Mouse (Mus musculus): Measurements from ENCODE around the gene Fam89b. TPM values are rescaled to one million over a fixed set of nuclear protein-coding genes. Genes with fewer than 3 reads are reported as not detected.

The Fam89b gene
- polyA plus RNA-seq, 1 experiment from 2014 or later = 85.8 TPM

DNA sequence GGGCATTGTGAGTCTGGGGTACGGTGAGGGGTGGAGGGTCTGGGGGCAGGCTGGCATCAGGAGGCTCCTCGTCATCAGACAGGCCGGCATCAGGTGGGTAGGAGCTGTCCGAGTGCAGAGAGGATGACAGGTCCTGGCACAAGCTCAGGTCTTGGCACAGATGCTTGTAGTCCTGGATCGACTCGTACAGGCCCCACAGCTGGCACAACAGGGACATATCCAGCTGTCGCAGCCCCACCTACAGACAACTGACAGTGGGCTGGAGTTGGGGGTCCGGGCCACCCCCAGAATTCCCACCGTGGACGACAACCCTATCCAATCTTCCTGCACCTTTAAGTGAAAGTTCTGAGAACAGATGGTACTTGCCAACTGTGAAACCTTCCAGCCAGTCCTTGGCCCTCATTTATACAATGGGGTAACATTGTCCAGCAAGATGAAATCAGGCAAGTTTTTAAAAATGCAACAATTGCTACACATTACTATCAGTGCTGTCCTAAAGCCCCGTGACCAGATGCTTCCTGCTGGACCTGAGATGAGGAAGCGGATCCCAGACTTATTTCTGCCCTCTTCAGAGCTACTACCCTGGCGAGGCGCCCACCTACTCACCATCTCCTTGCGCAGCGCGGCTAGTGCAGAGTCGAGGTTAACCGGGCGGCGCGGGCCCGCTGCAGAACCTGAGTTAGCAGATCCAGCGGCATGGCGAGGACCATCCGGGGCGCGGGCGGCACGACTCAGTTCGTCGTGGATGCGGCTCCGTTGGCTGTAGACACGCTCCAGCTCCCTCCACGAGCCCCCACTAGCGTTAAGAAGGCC lies 616 bp downstream of the Fam89b start:
- Histone ChIP-seq H3K9me3 (ENCODE audit: control insufficient read depth, low read length) (no peaks in the 10 kb centered on the region), H3K27me3 (replicated peaks; ENCODE audit: control insufficient read depth, insufficient read depth, low read length) (no peaks in the 10 kb centered on the region), H3K4me2 (ENCODE audit: low read length) (peak overlapping the region; percentile 98), H3K36me3 (ENCODE audit: control insufficient read depth, insufficient read depth, low read length) (peaks cover 10% of the 10 kb centered on the region), H3K4me3 (ENCODE audit: low read depth, low read length) (peak overlapping the region; percentile 92), H3K27ac (ENCODE audit: low read depth) (peak overlapping the region; percentile 90), H3K9ac (ENCODE audit: low read length) (peak overlapping the region; percentile 99), H3K4me1 (replicated peaks; ENCODE audit: control insufficient read depth, insufficient read depth, low read length) (peaks cover 57% of the 10 kb centered on the region)
- peak; percentile 81 for DNase-seq (ENCODE audit: low spot score)
- WGBS = 9% methylated on average over 37 of the region's 37 CpGs
- peak; percentile 13 for ATAC-seq (replicated peaks; ENCODE audit: low FRiP score, low TSS enrichment, low read depth)

DNA sequence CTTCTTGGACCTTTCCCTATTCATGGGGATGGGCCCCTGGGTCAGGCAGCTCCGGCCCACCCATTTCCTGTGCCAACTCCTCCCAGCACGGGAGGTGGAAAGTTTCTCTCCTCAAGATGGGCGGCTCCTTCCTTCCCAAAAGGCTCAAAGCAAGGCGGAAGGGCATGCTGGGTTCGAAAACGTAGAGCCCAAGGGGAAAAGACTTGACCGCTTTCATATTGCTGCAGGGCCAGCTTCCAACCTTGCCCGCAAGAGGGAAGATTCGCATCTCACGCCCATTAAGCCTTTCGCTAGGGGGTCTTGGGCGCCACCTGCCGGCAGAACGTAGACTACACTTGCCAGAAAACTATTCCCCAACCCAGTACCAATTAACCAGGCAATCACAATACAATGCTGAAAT lies 1.8 kb downstream of the Fam89b start:
- Histone ChIP-seq H3K27ac (ENCODE audit: low read depth) (no peak overlapping the region), H3K27me3 (replicated peaks; ENCODE audit: control insufficient read depth, insufficient read depth, low read length) (no peaks in the 10 kb centered on the region), H3K4me1 (replicated peaks; ENCODE audit: control insufficient read depth, insufficient read depth, low read length) (peaks cover 57% of the 10 kb centered on the region), H3K4me3 (ENCODE audit: low read depth, low read length) (peak overlapping the region; percentile 92), H3K4me2 (ENCODE audit: low read length) (peak overlapping the region; percentile 98), H3K36me3 (ENCODE audit: control insufficient read depth, insufficient read depth, low read length) (peaks cover 12% of the 10 kb centered on the region), H3K9ac (ENCODE audit: low read length) (peak overlapping the region; percentile 30; the same call in 1 of the 2 replicates), H3K9me3 (ENCODE audit: control insufficient read depth, low read length) (no peaks in the 10 kb centered on the region)
- ATAC-seq (replicated peaks; ENCODE audit: low FRiP score, low TSS enrichment, low read depth) = no peak
- 2% methylated on average over 14 of the region's 14 CpGs for WGBS
- peak; percentile 99 for DNase-seq (ENCODE audit: low spot score)

DNA sequence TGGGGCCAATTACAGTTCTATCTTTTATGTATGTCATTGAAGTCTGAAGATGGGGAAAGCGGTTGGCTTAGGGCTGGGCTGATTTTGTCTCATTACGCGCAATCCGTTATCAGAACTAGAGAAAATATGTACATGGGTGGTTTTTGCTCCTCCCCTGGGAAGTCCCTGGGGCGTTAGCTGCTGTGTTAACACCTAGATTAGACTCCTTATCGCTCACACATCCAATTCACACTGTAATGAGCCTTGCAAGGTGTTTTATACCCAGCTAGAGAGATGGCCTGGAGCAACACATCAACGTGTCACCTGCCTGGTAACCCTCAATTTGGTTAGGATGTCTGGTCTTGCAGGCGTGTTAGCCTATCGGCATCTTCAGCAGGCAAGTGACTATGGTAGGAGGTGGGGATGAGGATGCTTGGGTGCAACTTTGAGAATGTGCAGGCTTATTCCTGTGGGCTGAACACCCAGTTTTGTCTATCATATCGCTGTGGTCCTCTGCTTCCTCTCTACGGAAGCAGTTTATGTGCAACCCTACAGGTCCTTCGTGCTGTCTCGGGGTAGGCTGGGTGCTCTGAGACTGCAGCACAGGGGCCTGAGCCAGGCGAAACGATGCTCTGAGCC lies 2.4 kb downstream of the Fam89b start:
- Histone ChIP-seq H3K4me2 (ENCODE audit: low read length) (peak overlapping the region; percentile 98), H3K4me1 (replicated peaks; ENCODE audit: control insufficient read depth, insufficient read depth, low read length) (peaks cover 57% of the 10 kb centered on the region), H3K9me3 (ENCODE audit: control insufficient read depth, low read length) (no peaks in the 10 kb centered on the region), H3K4me3 (ENCODE audit: low read depth, low read length) (peak overlapping the region; percentile 92), H3K9ac (ENCODE audit: low read length) (peak overlapping the region; percentile 30; the same call in 1 of the 2 replicates), H3K27ac (ENCODE audit: low read depth) (no peak overlapping the region), H3K27me3 (replicated peaks; ENCODE audit: control insufficient read depth, insufficient read depth, low read length) (no peaks in the 10 kb centered on the region), H3K36me3 (ENCODE audit: control insufficient read depth, insufficient read depth, low read length) (peaks cover 18% of the 10 kb centered on the region)
- 74% methylated on average over 15 of the region's 15 CpGs for WGBS
- ATAC-seq (replicated peaks; ENCODE audit: low FRiP score, low TSS enrichment, low read depth) (no peak), DNase-seq (ENCODE audit: low spot score) (no peak)

DNA sequence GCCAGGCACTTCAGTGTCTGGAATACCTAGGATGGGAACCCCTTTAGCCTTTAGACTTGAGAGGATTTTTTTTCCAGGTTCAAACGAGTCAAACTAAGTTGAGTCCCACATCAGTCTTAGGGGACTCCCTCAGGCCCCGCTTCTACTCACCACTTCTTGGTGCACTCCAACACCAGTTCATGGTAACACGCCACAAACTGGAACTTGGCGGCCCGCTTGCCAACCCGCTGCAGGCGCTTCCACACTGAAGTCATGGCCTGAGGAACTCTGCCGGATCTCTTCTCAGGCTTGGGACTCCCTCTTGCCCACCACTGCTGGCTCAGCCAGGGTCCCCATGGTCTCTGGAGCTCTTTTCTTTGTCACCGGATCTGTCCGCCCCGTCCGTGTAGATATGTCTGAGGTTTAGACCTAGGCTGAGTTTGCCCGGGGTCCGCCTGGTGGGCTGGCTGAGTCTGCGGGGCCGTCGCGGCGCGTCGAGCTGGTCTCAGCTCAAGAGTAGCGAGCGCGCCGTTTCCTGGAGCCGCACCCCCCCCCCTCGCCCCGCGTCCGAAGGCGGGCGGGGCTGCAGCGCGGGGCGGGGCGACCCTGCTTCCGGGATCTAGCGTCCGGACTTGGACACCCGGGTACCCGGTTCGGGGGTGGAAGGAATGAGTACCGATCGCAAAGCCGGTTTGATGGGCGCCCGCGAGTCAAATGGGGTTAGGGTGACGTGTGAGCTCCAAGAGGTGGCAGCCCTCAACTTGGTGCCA lies 3.5 kb downstream of the Fam89b start, which contains the start of gene Ehbp1l1:
Ehbp1l1 (minus strand) TSS at position 551 of the 749 bp plus-strand sequence.
- Histone ChIP-seq H3K27me3 (replicated peaks; ENCODE audit: control insufficient read depth, insufficient read depth, low read length) (no peaks in the 10 kb centered on the region), H3K9me3 (ENCODE audit: control insufficient read depth, low read length) (no peaks in the 10 kb centered on the region), H3K27ac (ENCODE audit: low read depth) (peak within 1 kb of the TSS; percentile 73), H3K4me2 (ENCODE audit: low read length) (peak within 1 kb of the TSS; percentile 98), H3K4me3 (ENCODE audit: low read depth, low read length) (peak within 1 kb of the TSS; percentile 92), H3K4me1 (replicated peaks; ENCODE audit: control insufficient read depth, insufficient read depth, low read length) (peaks cover 55% of the 10 kb centered on the region), H3K9ac (ENCODE audit: low read length) (peak within 1 kb of the TSS; percentile 60), H3K36me3 (ENCODE audit: control insufficient read depth, insufficient read depth, low read length) (peaks cover 30% of the 10 kb centered on the region)
- DNase-seq (ENCODE audit: low spot score) (peak; percentile 84), ATAC-seq (replicated peaks; ENCODE audit: low FRiP score, low TSS enrichment, low read depth) (0 out of 2 replicates have a peak, but pooled peaks have one; percentile 12)
- WGBS = 9% methylated on average over 49 of the region's 49 CpGs

DNA sequence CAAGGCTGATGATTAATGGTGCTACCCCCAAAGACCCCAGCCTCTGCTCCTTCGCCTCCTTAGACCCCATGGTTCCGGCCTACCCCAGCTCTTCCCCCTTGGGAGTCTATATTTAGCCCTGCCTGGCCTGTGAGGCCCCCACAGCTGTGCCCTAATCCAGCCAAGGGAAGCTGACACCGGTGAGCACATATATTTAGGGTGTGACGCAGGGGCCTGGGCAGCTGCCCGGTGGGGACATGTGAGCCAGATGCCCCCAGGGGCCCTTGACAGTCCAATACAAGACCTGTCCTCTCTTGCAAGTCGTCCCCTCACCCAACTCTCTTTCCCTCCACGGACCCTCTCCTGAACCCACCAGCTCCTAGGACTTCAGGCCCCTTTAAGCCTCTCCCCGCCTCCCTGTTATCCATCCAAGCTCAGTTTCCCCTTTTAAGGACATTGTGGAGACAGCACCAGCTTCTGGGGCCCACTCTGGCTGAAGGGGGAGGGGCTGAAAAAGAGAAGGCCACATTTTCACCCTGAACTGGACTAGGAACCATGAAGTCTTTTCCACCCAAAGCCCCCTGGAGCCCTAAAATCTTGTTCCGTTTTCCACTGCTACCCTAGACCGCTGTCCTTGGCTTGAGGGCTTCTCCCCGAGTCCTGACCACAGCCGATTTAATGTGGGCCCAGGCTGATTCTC lies 4.3 kb downstream of the Fam89b start:
- peak overlapping the region; percentile 60 for H3K9ac ChIP-seq (ENCODE audit: low read length)
- H3K27ac ChIP-seq (ENCODE audit: low read depth) = peak overlapping the region; percentile 73
- H3K36me3 ChIP-seq (ENCODE audit: control insufficient read depth, insufficient read depth, low read length) = peaks cover 37% of the 10 kb centered on the region
- WGBS = 56% methylated on average over 12 of the region's 12 CpGs
- H3K9me3 ChIP-seq (ENCODE audit: control insufficient read depth, low read length) = no peaks in the 10 kb centered on the region
- DNase-seq (ENCODE audit: low spot score) = no peak
- H3K4me3 ChIP-seq (ENCODE audit: low read depth, low read length) = peak overlapping the region; percentile 53
- H3K27me3 ChIP-seq (replicated peaks; ENCODE audit: control insufficient read depth, insufficient read depth, low read length) = no peaks in the 10 kb centered on the region
- ATAC-seq (replicated peaks; ENCODE audit: low FRiP score, low TSS enrichment, low read depth) = no peak
- H3K4me2 ChIP-seq (ENCODE audit: low read length) = peak overlapping the region; percentile 98
- H3K4me1 ChIP-seq (replicated peaks; ENCODE audit: control insufficient read depth, insufficient read depth, low read length) = peaks cover 47% of the 10 kb centered on the region

DNA sequence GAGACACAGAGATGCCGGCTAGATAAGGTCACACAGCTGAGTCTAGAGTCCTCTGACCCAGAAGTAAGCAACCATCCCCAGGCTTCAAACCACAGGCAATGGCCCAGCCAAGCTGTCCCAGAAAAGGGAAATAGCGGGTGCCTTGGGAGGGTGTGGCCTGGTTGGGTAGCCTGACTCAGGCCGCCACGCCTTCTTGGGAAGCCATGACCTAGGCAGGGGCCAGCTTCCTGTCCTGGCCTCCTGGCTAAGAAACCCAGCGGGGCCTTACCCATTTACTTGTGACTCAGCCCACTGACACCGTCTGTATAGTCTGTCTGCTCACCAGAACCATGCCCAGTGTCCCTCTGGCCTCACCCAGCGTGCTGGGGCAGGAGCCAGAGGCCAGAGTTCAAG lies 4.9 kb downstream of the Fam89b start:
- no peak for ATAC-seq (replicated peaks; ENCODE audit: low FRiP score, low TSS enrichment, low read depth)

DNA sequence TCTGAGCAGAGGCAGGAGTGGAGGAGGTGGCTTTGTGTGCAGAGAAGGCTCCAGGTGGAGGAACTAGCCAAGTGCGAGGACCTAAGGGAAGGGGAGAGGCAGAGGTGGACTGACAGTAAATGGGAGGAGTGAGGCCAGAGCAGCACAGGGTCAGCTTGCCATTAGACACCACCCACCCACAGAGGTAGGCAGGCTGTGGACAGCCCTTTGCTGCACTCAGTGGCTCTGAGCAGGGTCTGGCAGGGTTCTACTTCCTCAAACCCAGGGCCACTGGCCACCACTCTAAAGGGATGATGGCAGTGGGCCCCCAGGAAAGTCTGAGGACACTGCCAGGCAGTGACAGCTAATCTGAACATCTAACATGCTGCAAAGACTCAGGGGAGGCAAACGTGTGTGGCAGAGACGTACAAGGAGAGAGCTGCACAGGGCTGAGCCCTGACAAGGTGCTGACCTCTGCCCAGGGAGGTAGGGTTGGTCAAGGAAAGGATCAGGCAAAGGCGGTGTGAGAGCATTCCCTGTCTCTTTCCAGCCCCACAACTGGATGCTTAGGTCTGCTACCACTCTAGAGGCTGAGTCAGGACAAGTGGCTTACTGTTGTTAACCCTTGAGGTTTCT lies 5.4 kb downstream of the Fam89b start:
- DNase-seq (ENCODE audit: low spot score) = no peak
- Histone ChIP-seq H3K9ac (ENCODE audit: low read length) (no peak overlapping the region; the same call in 1 of the 2 replicates), H3K4me3 (ENCODE audit: low read depth, low read length) (peak overlapping the region; percentile 53), H3K27ac (ENCODE audit: low read depth) (no peak overlapping the region), H3K4me1 (replicated peaks; ENCODE audit: control insufficient read depth, insufficient read depth, low read length) (peaks cover 41% of the 10 kb centered on the region), H3K4me2 (ENCODE audit: low read length) (peak overlapping the region; percentile 98), H3K36me3 (ENCODE audit: control insufficient read depth, insufficient read depth, low read length) (peaks cover 49% of the 10 kb centered on the region), H3K27me3 (replicated peaks; ENCODE audit: control insufficient read depth, insufficient read depth, low read length) (no peaks in the 10 kb centered on the region), H3K9me3 (ENCODE audit: control insufficient read depth, low read length) (no peaks in the 10 kb centered on the region)
- ATAC-seq (replicated peaks; ENCODE audit: low FRiP score, low TSS enrichment, low read depth) = no peak
- WGBS = 68% methylated on average over 4 of the region's 4 CpGs

More for the DNA sequence above, 4.9 kb downstream of the Fam89b start:
- Histone ChIP-seq H3K27ac (ENCODE audit: low read depth) (peak overlapping the region; percentile 73), H3K4me1 (replicated peaks; ENCODE audit: control insufficient read depth, insufficient read depth, low read length) (peaks cover 41% of the 10 kb centered on the region), H3K4me2 (ENCODE audit: low read length) (peak overlapping the region; percentile 98), H3K9ac (ENCODE audit: low read length) (peak overlapping the region; percentile 60), H3K4me3 (ENCODE audit: low read depth, low read length) (peak overlapping the region; percentile 53), H3K36me3 (ENCODE audit: control insufficient read depth, insufficient read depth, low read length) (peaks cover 44% of the 10 kb centered on the region), H3K27me3 (replicated peaks; ENCODE audit: control insufficient read depth, insufficient read depth, low read length) (no peaks in the 10 kb centered on the region), H3K9me3 (ENCODE audit: control insufficient read depth, low read length) (no peaks in the 10 kb centered on the region)
- 69% methylated on average over 7 of the region's 7 CpGs for WGBS
- DNase-seq (ENCODE audit: low spot score) = no peak
